Mouse (Mus musculus) liver (tissue): ENCODE data around the gene AC124502.3.

Experiments used
- DNase-seq: peaks from one replicate; pipeline ENCODE4 v3.0.0-alpha.2; 2020; ENCODE audit warnings: mixed read lengths

Gene AC124502.3

GRCm38 (mm10) chr19:5060365-5061330, 22.0 kb downstream of the AC124502.3 start:
- DNase-seq = peak; percentile 48

DNA sequence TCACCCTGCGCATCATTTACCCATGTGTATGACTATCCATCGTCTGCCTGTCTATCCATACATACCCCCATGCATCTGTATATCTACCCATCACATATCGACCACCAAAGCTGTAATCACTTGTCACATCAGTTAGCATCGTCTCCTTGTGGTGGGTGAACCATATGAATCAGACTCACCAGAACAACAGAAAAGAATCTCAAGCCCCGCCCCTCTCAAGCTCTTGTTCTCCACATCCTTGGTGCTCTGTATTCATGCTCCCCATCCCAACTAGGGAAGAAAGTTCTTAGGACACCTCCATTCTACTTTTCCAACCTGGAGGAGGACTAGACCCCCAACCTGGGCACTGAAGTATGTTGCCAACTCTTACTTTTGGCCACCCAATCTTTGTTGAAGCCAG, 23.4 kb downstream of the AC124502.3 start:
- DNase-seq = no peak

GRCm38 (mm10) chr19:5062446-5062845, 23.8 kb downstream of the AC124502.3 start:
- DNase-seq = no peak

- no peak for DNase-seq
Observed at GRCm38 (mm10) chr19:5065104-5065503, 26.4 kb downstream of the AC124502.3 start.

DNA sequence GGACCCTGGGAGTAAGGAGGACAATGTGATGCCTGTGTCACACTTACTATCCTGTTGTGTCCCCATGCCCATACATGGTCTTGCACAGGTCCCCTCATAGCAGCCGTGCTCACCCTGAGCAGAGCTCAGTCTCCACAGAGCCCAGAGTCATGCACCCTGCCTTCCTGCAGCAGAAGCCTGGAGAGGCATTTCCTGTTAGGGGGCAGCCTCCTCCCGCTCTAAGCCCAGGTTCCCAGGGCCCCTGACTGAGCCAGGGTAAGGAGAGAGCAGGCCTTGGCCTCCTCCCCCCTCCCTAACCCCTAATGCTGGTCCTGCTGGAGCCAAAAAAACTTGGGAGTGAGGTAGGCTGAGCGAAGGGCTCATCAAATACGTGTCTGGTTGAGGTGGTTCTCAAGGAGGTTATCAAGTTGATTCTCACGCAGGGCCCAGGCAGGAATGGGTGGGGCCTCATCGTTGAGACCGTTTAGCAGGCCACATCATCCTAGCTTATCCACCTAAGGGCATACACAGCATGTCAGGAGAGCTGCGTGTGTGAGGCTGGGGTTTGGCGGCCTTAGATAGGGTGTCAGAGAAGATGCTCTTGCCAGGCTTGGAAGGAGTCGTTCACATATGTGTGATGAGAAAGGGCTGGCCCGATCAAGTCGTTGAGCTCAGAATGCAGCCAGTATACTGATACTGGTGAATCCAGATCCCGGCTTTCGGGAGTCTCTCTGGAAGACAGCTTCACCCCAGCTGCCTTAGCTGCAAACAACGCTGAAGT, 28.5 kb downstream of the AC124502.3 start:
- peak; percentile 80 for DNase-seq

GRCm38 (mm10) chr19:5067867-5068569, 29.3 kb downstream of the AC124502.3 start, which contains the start of gene Cd248:
Cd248 (plus strand) TSS chr19:5068078.
- DNase-seq = peak; percentile 74

GRCm38 (mm10) chr19:5068570-5069234, 30.0 kb downstream of the AC124502.3 start:
- DNase-seq = no peak

DNA sequence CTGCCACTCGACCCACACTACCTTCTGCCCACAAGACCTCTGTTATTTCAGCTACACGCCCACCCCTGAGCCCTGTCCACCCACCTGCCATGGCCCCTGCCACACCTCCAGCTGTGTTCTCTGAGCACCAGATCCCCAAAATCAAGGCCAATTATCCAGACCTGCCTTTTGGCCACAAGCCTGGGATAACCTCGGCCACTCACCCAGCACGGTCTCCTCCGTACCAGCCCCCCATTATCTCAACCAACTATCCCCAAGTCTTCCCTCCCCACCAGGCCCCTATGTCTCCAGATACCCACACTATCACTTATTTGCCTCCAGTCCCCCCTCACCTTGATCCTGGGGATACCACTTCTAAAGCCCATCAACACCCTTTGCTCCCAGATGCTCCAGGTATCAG, 30.8 kb downstream of the AC124502.3 start:
- DNase-seq = no peak

DNA sequence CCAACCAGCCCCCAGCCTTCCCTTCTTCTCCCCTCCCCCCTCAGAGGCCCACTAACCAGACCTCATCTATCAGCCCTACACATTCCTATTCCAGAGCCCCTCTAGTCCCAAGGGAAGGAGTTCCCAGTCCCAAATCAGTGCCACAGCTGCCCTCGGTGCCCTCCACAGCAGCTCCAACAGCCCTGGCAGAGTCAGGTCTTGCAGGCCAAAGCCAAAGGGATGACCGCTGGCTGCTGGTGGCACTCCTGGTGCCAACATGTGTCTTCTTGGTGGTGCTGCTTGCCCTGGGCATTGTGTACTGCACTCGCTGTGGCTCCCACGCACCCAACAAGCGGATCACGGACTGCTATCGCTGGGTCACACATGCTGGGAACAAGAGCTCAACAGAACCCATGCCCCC, 31.3 kb downstream of the AC124502.3 start:
- no peak for DNase-seq

DNA sequence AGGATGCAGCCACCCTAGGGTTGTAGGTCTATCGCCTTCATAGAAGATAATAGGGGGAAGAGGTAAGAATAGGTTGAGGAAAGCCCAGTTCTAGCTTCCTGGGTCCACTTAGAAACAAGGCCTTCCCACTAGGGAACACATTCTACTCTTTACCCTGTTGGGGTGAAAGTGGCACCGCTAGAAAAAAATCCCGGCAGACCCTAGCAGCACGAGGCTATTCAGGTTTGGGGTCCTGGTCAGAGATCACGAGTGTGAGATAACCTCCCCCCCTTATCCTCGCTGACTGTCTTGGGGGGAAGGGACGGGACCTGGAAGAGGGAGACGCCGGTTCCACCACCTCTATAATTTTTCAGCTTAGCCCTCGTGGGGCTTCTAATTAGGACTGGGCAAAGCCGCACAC, 32.4 kb downstream of the AC124502.3 start:
- no peak for DNase-seq

GRCm38 (mm10) chr19:5071545-5072369, 33.1 kb downstream of the AC124502.3 start:
- DNase-seq = peak; percentile 90

DNA sequence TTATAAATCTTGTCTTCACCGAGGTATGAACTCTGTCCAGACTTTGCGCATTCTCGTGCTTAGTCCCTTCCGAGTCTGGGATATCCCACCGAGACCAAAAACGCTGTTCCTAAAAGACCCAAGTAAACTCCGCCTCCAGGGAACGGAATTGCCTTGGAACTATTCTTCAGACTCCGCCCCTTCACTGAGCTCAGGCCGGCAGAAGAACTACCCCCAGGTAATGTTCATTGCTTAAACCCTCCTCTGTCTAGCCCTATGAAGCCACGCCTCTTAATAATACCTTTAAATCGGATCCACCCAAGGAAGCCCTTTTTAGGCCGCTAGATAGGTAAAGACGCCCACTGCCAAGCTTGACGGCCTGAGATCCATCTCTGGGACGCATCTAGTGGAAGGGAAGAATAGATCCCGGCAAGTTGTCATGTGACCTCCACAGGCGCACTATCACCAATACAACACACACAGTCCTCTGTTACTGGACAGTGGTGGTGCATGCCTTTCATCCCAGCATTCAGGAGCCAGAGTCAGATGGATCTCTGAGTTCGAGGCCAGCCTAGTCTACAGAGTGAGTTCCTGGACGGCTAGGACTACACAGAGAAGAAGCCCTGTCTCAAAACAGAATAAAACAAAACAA, 33.8 kb downstream of the AC124502.3 start:
- DNase-seq = no peak

DNA sequence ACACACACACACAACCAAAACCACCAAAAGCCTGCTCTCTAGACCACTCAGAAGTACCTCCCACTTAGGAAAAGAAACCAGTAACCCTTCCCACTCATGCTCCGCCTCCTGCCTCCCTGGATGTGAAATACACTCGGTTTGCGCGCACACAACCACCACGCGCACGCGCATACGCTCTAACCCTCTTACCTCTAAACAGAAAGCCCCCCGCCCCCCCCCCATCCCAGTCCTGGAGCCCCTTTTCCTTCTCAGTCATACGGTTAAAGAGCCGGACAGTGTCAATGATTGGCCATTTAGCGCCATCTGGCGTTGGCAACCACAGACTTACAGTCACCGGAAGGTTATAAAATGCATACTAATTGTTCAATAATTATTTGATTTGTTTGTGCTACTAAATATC, 34.3 kb downstream of the AC124502.3 start:
- peak; percentile 77 for DNase-seq

DNA sequence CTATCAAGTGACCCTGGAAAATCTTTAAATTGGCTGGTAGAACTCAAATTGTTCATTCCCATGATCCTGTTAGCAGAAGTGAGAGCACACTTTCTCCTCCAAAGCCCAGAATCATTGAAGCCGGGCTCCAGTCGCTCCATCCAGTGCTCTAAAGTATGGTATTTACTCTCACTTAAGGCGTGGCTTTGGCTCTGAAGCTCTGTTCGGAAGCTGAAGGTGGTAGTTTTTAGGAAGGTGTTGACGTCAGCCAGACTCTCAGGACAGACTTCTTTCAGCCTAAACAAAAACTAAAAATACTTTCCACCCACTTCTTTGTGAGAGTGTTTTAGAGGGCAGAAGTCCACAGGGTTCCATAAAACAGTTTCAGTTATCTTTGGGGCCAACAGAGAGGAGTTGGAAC, 34.8 kb downstream of the AC124502.3 start:
- no peak for DNase-seq

- no peak for DNase-seq
Observed at GRCm38 (mm10) chr19:5079279-5079678, 40.6 kb downstream of the AC124502.3 start.

DNA sequence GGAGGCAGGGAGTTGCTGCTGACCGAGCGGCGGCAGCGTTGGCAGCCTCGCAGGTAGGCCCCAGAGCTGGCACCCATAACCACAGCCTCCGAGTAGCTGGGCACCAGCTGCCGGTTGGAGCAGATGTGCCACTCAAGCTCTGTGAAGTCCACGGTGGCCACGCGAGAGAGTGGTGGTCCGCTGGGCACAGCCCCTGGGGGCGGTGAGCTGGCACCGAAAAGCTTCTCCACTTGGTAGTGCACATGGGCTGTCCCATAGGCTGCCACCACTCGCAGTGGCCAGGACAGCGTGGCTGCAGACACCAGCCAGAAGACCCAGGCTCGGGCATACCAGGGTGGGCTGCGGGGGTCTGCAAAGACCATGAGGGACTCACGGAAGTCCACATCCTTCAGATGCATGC, 43.3 kb downstream of the AC124502.3 start:
- no peak for DNase-seq

GRCm38 (mm10) chr19:5082596-5082995, 43.9 kb downstream of the AC124502.3 start:
- no peak for DNase-seq

- no peak for DNase-seq
Observed at GRCm38 (mm10) chr19:5083961-5084833, 45.5 kb downstream of the AC124502.3 start.

DNA sequence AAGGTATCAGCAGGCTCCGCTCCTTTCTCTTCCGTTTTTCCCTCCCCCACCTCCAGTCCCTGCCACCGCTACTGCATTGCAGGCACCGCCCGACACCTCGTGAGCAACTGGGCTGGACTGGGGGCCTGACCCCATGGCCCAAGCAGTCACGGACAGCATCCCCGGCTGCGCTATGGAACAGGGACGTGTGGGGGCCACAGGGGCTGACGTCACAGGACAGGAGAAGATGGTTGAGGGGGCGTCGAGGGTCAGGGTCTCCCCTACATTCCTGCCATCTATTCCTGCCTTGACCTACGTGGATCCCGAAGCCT, 46.1 kb downstream of the AC124502.3 start:
- no peak for DNase-seq

DNA sequence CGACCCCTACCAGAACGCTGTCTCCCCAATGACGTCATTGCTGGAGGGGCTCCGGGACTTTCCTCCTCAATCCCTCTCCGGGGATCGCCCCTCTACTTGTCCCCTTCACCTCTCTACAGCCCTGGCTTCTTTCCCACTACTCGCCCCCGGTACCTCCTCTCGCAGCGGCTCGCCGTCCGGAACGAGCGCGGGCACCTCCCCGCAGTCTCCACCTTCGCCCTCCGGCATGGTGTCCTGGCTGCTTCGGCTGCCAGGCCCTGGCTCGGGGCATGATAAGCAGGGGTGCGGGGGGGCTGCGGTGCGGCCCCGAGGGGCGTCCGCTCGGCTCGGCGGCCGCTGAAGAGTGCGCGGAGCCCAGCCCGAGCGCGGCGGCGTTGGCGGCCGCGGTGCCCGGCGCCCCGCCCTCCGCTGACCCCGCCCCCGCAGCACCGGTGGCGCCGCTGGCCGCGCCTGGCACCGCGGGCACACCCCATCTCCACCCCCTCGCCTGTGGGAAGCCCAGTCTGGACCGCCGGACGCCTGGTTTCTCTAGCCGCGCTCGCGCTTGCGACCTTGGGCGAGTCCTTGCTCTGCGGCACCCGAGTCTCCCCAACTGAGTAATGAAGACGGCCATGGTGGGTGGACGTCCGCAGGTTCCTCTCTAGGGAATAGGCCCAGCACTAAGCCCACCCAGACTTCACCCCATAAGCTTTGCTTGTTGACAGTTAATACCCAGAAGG, 46.6 kb downstream of the AC124502.3 start, which contains the start of gene Tmem151a:
TSS of gene Tmem151a (minus strand) at position 387 of the 719 bp plus-strand sequence.
- peak; percentile 59 for DNase-seq
